ENCODE assay signal across 1 mouse cellular context in genomic region chr17:31242764-31243163, GRCm38 (mm10).
TF ChIP-seq lines count a peak whose summit lies in the region.

No protein-coding gene starts in this region.

TF ChIP-seq in CH12.LX, 34 proteins besides CTCF, POLR2A, EP300 and RAD21:
- no peak for TF ChIP-seq ETS1 (conservative IDR thresholded peaks at IDR 0.05; ENCODE audit: low read depth, low read length)
- peak; percentile 57 for TF ChIP-seq SMC3 (IDR thresholded peaks at IDR 0.05; ENCODE audit: low read depth, low read length)
- TF ChIP-seq MAZ (IDR thresholded peaks at IDR 0.05; ENCODE audit: low read depth, low read length): 0 out of 2 replicates have a peak, but pooled peaks have one; percentile 23
